Mouse (Mus musculus): ENCODE measurements around the gene Cenpp.

Cenpp gene

DNA sequence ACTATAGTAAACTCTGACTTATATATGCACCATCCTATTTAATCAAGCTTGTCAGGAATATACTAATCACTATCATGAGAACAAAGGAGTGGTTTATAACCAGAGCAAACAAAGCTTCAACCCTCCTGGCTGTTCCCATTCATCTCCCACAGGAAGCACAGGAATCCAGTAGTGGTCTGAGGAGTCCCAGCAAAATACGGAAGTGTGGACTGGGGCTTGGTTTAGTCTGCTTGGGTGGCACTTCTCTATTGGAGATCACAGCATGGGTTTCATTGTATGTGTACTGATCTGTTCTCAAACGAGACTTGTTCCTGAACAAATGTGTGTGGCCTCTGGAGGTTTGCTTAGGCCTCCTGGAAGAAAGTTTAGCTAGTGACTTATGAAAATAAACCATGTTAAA is 133.8 kb downstream of the Cenpp start:
- DNase-seq (ENCODE audit: low spot score), result no peak

DNA sequence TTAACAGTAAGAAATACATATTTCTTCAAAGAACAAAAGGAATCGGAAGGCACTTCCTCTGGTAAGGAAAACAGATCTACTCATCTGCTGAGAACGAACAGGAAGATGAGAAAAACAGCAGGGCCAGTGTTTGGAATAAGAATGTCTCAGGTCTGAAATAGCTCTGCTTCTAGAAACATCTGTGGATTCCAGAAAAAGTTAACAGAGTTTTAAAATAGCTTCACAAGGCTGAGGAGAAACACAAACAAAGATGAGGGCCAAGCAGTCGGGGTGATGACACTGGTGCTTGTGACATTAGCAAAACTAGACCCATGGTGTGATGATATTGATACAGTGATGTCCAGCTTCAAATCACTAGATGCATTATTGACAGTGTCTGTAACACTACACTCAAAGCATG is 145.4 kb downstream of the Cenpp start:
- DNase-seq (ENCODE audit: low spot score), result no peak

DNA sequence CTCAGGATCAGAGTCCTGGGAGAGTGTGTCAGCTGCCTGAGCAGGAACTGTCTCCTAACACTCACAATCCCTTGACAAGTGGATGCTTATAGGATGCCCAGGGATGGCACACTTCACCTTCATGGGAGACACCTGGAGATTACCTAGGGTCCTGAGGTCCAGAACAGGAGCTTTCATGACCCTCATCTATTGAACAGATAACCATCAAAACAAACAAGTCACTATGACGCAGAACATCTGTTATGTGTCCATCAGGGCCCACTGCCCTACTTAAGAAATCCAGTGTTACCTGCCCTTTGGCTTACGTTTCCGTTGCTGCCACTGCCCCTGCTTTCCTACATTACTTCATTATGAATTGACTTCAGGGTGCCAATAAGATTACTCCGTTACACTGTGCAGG is 146.8 kb downstream of the Cenpp start:
- no peak for DNase-seq (ENCODE audit: low spot score)

DNA sequence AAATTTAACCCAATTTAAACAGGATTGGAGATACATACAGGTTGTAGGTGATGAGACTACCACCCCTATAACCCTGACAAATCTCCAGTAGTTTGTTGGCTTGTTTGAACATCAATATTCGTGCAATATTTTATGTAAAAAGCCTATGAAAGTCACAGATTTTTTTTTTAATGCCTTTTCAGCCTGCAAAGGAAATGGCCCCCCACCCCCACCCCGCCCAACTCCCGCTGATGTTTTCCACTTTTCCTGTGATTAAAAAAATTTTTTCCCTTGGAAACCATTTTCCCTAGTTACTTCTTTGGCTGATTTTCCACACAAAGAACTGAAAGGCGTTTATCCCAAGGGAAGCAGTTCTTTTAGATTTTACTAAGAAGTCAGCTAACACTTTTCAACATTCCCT is 148.1 kb downstream of the Cenpp start, which contains the start of gene Ecm2:
Gene Ecm2 (plus strand): TSS at position 301 of the 400 bp plus-strand sequence.
- DNase-seq (ENCODE audit: low spot score), result no peak

DNA sequence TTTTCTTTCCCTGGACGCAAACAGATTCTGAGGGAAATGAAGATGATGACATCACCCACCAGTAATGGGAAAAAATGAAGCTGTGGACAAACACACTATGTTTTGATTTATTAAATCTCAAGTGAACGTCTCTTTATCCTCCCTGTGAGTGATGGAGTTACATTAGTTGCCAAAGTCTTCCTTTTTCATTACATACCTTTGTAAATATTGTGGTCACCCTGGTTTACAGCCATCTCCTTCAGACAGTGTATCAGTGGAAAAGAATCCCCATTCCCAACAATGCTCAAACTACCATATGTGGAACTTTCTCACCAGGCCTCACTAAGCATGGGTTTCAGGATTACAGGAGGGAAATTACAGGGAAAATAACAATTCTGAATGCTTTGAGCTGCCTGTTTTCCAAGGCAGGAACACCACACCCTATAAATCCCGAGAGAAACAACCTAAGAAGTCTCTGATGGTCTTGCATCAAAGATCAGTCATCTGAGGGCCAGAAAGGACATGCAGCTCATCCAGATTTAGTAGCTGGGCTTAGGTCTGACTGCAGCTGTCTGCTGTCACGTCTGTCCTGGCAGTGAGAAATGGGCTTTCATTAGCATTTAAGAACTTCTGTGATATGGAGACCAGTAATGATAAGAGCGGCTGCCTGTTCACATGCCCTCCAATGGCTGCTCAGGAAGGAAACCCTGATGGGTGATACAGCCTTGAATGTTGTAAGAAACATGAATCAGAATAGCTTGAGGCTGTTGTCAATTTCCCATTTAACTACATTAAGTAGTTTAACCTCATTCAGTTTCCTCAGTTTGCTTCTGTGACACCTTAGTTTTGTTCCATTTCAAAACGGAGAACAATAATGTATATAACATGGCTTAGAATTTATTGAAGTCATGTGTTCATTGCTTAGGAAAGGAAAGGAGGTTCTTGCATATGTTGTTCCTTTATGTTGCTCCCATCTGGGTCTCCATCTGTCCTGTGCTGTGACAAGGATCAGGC is 159.9 kb downstream of the Cenpp start, which contains the start of gene Tes3-ps:
Gene Tes3-ps (plus strand): TSS at position 943 of the 993 bp plus-strand sequence.
- DNase-seq (ENCODE audit: low spot score), result no peak

DNA sequence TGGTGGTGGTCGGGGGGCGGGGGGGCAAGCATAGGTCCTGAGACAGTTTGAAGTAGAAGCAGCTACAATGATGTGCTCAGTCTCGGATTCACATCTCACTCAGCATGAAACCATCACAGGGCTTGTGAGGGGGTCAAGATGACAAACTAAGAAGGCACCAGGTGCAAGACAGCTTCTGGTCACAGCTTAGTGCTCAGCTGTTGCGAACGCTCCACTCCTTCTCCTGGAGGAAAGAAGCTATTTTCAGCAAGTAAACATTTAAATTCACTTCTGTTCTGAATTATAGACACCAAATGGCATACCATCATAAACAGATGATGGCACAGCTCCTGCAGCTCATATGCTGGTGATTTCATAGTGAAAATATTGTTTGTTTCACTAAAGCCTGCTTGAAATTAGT is 167.2 kb downstream of the Cenpp start:
- DNase-seq (ENCODE audit: low spot score), result no peak

DNA sequence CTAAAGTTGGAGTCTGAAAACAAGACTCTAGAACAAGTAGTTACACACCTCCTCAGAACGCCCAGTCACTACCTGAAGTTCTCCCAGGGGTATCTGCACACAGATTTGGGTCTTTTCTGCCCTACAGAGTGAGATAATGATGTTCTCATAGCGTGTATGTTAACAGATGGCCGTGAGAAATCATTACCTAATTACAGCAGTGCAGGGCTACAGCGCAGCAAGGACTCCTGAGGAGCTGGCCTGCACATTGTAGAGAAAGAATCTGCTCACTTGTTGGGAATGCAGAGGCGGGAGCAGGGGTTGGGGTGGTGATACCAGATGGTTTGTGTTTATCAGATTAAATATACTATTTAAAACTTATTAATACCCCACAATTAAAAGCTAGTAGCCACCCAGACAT is 172.0 kb downstream of the Cenpp start:
- no peak for DNase-seq (ENCODE audit: low spot score)

DNA sequence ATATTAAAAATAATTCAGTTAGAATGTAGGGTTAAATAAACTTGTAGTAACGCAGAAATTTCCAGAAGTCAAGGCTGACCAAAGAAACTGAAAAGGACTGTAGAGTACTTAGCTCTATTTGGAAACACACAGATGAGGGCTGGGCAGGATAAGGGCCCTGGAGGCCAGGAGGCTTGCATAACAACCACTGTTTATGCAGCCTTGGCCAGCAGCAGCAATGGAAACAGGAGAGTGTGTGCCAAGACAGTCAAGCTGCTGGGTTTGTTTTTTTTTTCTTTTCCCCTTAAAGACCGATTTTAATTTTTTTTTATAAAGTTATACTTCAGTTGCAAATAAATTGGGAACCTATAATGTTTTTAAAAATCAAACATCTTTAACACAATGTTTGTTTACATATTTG is 172.5 kb downstream of the Cenpp start:
- no peak for DNase-seq (ENCODE audit: low spot score)

DNA sequence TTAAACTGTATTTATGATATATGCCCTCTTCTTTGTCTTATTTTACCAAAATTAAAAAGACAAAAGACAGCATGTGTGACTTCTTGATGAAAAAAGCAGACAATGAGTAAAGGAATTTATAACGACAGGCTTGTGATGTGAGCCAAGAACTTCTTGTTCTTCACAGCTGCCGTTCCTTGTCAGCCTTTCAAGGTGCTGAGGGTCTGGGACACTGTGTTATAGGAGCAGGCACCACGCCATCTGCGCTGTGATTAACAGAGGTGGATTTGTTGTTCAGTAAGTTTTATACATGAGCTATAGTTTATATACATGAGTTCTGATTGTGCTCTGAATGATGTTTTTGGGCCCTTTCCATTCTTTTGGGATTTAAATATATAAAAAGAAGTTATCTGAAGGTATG is 173.2 kb downstream of the Cenpp start:
- DNase-seq (ENCODE audit: low spot score), result no peak

DNA sequence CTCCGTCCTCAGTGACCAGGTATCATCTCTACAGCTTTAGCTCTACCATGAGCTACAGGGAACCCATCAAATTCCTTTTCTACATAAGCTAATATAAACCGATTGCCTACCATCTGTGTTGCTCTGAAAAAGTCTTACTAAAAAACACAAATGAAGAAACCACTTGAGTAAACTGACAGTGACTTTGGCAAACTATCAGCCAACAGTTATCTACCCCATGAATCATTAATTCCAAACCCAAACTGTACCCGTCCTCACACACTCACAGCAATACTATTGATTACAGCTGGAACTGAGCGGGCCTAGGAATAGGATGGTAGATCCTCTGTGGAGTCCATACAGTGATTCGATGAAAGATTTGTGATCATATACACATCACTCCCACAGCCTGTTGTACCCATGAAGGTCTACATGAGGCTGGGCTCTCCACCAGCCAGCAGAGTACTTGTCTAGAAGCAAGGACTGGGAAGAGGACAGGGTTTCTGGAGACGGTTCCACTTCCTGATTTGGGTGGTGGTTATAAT is 173.7 kb downstream of the Cenpp start:
- DNase-seq (ENCODE audit: low spot score), result no peak

DNA sequence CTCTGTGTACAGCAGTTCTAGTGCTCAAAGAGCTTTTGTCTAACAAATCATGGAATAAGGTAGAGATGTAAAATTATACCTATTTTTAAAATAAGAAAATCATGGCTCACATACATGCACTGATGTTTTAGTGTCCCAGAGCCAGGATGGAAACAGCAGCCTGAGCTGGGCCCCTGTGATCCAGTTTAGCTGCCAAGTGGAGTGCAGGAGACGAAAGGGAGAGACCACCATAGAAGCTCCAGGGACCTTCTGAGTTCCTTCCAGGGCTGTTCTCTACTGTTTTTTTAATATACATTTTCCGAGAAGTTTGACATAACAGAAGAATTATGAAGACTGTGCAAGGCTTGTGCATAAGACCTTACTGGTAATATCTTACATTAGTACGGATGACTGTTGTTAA is 174.7 kb downstream of the Cenpp start:
- DNase-seq (ENCODE audit: low spot score), result no peak

DNA sequence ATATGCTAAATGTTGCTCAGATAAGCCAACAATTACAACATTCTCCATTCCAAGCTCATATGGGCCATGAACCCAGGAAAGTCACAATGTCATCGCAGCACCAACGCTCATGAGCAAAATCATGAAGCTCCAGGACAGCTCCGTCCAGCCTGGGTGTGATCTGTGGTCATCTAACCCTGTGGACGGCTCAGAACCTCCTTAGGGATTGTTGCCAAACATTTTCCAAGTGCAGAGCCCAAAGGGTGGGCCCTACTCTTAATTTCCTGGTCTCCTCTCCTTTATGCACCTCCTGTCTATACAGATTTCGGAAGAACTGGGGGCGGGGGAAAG is 179.9 kb downstream of the Cenpp start:
- no peak for DNase-seq (ENCODE audit: low spot score)

DNA sequence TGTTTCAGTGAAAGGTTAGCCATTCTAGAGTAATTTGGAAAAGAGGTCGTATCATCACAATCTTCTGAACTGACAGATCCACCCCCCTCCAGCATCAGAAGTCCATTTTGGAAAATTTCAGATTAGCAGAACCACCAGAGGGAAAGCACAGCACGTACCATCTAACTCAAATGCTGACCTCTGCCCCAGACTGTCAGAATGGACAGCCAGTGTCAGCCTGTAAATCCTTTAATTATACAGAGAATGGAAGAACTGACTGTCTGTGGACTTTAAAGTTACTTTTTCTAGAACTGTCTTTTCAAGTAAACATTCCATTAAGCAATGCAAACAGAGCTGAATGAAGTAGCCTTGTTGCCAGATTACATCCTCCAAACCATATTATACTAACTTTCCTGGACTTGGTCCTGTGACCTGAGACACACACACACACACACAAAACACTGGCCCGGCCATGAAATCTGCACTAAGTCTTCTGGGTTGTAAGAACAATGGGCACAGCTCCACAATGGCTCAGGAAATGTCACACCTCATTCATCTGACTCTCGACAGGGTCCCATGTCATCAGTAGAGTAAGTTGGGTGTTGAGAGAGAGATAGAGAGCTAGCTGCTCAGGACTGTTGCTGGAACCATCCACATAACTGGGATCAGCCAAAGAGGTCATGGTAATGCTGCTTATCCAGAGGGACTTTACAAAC is 180.5 kb downstream of the Cenpp start:
- DNase-seq (ENCODE audit: low spot score), result no peak

DNA sequence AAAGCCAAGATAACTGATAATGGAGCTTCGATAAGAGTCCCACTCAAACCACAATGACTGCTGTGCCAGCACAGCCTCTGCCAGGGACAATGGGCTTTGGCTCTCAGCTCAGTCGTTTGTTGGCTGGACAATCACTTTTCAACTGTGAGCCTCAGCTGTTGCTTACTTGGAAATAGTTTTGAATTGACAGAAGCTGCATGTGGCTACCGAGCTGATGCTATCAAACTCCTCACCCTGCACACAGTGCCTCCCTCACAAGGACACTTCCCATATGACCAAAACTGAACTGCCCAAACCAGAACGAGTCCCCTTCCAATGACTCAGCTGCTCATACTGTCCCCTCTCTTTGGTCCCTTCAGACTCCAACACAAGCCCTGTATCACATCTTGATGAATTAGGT is 181.8 kb downstream of the Cenpp start:
- DNase-seq (ENCODE audit: low spot score), result no peak

DNA sequence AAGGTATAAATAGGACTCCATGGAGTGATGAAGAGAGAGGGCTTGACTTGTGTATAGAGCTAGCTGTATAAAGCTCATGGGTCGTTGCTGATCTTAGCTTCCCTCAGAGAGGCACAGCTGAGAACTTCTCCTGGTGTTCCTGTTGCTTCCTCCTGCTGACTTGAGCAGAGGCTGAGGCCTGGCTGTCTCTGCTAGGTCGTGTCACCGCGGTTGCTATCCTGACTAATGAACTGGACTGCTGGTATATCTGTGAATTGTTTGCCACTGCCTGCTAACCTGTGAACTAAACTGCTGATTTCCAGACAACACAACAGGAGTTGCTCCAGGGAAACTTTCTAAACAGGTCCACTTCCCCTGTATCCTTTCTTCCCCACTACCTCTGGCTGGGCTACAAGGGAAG is 182.3 kb downstream of the Cenpp start:
- DNase-seq (ENCODE audit: low spot score), result no peak

DNA sequence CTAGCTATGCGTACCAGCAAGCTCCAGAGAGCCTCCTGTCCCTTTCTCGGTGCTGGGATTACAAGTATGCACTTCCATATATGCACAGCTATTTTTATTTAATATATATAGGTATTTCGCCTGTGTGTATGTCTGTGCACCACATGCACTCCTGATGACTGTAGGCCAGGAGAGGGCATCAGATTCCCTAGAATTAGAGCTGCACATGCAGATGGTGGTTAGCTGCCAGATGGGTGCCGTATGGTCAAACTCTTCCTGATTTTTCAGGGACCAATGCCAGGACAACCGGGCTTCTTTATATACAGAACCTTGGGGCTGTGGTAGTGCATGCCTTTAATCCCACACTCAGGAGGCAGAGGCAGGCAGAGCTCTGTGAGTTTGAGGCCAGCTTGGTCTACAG is 183.6 kb downstream of the Cenpp start:
- DNase-seq (ENCODE audit: low spot score), result no peak

DNA sequence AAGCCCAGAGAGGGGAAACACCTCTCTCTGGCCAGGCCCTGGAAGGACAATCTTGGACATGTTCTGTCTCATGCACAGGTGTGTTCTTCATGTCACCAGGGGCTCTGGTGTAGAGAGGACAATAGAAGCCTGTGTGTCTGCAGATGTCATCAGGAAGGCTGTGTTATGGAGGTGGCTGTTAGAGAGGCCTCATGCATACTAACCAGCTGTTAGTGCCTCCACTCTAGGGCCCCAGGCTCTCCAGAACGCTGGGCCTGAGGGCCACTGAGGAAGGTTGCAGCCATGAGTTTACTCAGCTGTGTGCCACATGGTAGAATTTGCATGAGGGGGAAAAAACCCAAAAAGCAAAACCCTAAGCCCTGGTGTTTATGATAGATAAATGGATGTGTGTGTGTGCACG is 185.0 kb downstream of the Cenpp start:
- DNase-seq (ENCODE audit: low spot score), result no peak

DNA sequence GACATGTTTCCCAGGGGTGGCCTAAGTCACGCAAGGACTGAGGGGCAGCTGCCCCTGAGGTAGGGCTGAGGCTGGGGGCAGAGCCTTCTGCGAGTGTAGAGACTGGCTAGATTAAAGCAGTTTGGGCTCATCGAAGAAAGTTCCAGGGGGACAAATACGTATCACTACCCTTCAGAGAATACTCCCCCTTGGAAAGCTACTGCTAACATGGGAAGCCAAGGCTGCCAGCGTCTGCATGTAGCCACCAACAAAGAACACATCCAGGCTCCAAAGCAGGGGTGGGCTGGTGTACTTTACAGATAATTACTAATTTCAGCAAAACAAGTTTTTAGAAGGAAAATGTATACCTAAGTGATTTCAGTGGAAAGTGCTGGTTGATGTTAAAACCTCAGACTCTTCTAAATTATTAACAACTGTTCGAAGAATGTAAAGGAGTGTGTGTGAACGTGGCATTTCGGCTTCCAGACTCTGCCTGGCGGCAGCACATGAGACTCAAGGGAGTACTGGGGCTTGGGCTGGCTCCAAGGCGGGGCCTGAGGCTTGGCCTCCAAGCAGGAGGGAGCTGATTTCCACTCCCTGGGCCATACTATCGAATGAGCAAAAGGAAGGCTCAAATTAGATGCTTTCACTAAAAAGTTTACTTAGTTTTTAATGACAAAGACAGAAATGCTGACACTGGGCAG is 186.1 kb downstream of the Cenpp start:
- DNase-seq (ENCODE audit: low spot score), result no peak

DNA sequence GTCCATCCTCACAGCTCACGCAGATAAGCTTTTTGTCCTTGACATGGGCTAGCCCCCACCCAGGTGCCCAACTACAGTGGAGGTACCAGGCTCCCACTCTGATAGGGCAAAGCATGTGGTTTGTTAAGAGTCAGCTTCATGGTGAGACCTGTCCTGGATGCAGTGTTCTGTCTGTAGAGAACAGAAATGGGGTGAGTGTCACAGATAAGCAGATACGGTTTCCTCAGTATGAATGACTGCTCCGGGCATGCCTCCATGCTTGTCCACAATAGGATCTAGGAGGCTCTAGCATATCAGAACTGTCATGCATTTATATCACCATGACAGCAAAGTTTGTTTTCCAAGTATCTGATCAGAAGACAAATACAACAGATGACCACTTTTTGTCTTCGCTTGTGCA is 186.7 kb downstream of the Cenpp start:
- no peak for DNase-seq (ENCODE audit: low spot score)

DNA sequence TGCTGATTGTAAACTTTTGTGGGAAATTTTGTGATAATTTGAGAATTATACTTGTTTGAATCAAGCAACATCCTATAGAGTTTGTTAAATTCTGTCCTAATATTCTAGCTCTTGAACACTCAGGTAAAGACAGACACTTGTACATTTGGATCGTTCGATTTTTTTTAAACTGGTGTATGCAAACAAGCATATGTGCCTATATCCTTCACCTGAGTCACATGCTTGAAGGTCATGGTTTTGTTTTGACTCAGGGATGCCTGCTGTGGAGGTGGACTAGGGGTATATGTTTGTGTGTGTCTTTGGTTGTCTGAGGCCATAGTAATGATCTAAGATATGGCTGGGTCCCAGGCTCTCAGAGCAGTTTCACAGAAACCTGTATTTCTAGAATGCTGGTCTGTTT is 189.7 kb downstream of the Cenpp start:
- DNase-seq (ENCODE audit: low spot score), result no peak

DNA sequence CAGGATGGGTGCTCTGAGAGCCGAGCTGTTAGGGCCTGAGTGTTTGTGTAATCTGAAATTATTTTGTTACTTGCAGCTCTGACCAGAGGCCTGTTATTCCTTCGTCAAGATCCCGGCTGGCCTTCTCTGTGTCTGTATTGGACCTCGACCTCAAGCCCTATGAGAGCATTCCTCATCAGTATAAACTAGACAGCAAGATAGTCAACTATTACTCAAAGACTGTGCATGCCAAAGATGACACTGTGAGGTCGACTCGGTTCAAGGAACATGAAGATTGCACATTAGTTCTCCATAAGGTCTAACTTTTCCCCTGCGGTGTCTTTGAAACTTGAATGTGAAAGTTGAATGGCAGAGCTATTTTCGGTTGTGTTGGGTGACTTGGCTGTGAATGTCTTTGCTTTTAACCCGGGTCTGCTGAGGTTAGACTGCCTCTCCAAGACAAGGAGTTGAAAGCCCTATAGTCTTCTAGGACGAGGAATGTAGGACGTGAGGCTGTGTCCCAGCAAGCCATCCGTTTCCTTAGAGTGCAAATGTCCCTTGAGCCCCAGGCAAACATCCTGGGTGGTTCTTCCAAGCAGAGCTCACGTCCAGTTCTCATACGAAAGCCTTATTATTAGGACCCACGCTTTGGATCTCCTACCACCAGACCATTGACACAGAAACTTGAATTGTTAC is 191.0 kb downstream of the Cenpp start:
- no peak for DNase-seq (ENCODE audit: low spot score)
